Mouse (Mus musculus) cortical plate, adult 2 months (tissue): ENCODE data around the gene Zfp292. TPM values are rescaled to one million over a fixed set of nuclear protein-coding genes. Genes with fewer than 3 reads are reported as not detected.
"Not testable (repeated sequence)": the region's sequence is repeated elsewhere in the genome, so short reads cannot be mapped to it uniquely, and the experiment has no call there.

Experiments
- H3K27ac ChIP-seq: fragments of 200-500 bp; 2 replicates; pipeline ENCODE4 v1.5.1; 2012; ENCODE audit warnings: low read length, control low read depth, inconsistent platforms; ENCODE audit not compliant: insufficient read depth
- H3K4me1 ChIP-seq: fragments of 200-500 bp; 2 replicates; pipeline ENCODE4 v1.6.1; 2011; ENCODE audit warnings: low read length; ENCODE audit not compliant: control insufficient read depth, insufficient read depth
- H3K4me3 ChIP-seq: fragments of 200-500 bp; 2 replicates; pipeline ENCODE4 v1.5.1; 2011; ENCODE audit warnings: mild to moderate bottlenecking, low read length, control low read depth; ENCODE audit not compliant: insufficient read depth
- CTCF ChIP-seq: fragments of 200-500 bp; IDR thresholded peaks from 2 replicates; pipeline ENCODE4 v1.5.1; 2011; ENCODE audit warnings: mild to moderate bottlenecking, control low read depth, low read length; ENCODE audit not compliant: insufficient read depth; ENCODE audit errors: extremely low read depth
- POLR2A ChIP-seq: fragments of 200-500 bp; IDR thresholded peaks from 2 replicates; pipeline ENCODE4 v1.6.1; 2011; ENCODE audit warnings: mild to moderate bottlenecking, low read length, control low read depth; ENCODE audit not compliant: insufficient read depth; ENCODE audit errors: extremely low read depth
- polyA plus RNA-seq: library from polyadenylated mRNA; depleted of rRNA; stranded (reverse); fragments of >200 nt; gene quantifications from 2 replicates; pipeline ENCODE4 v1.2.3, GENCODE M21; 2012; rRNA removed

Gene Zfp292
- polyA plus RNA-seq = 7.3 and 8.0 TPM in 2 replicates

DNA sequence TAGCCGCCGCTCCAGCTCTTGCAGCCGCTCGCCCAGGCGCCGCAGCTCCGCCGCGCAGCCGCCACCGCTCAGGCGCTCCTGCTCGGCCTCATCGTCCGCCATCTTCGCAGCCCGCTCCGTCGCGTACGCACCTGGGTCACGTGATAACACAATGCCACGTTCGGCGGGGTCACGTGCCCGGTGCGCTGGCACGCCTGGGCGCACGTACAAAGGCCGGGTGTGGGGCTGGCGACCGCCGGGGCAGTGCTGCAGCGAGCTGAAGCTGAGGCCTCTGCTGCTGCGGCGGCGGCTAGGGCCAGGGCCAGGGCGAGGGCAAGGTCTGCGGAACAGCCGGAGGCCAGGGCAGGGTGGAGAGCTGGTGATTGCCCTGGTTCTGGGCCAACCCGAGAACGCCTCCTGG is at the start of gene Zfp292:
Gene Zfp292 (minus strand): TSS at position 143 of the 400 bp plus-strand sequence.
- Histone ChIP-seq H3K4me1 (peaks cover 2% of the 10 kb centered on the region; the same call in 1 of the 2 replicates), H3K27ac (peak within 1 kb of the TSS; percentile 99), H3K4me3 (peak within 1 kb of the TSS; percentile 77)
- TF ChIP-seq CTCF (no peak), POLR2A (peak; percentile 80; the same call in 1 of the 2 replicates)

DNA sequence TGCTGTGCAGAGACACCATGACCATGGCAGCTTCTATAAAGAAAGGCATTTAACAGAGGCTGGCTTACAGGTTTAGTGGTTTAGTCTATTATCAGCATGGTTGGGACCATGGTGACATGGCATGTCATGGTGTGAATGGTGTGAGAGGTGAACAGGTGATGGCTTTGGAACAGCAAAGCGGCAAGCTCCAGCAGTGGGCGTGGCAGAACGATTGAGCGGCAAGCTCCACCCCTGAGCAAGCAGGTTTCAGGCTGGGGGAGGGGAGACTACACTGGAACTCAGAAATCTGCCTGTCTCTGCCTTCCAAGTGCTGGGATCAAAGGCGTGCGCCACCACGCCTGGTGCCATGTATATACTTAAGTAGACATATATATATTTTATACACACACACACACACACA is 45.6 kb upstream of the Zfp292 start:
- not testable (repeated sequence) for H3K4me1 ChIP-seq, H3K4me3 ChIP-seq, H3K27ac ChIP-seq

DNA sequence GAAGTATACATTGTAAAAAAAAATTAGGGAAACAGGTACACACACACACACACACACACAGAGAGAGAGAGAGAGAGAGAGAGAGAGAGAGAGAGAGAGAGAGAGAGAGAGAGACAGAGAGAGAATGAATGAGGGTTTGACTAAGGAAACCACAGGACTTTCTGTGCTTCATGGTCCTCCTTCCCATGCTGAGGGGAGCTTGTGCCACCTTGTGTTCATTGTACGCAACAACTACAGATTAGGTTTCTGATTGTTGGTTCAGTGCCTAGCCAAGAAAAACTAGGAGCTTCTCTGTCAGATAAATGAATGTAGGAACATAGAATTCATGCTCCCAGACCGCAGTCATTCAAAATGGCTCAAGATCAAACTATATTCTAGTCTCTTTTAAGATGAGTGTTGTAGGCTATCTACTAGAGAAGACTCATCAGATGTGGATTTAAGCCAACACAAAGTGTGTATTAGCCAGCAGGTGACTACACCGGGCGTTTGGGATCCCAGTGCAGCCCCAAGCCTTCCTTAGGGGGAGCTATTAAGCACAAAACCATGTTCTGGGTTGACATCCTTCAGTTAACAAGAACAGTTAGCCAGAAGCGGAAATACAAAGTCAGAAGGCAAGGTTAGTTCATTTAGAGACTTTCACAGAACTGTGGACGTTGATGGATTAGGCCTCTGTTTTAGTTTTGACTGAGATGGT is 39.6 kb upstream of the Zfp292 start:
- peak; percentile 95 for TF ChIP-seq CTCF
- no peak for TF ChIP-seq POLR2A
- Histone ChIP-seq H3K27ac (no peak overlapping the region), H3K4me1 (no peaks in the 10 kb centered on the region), H3K4me3 (no peak overlapping the region)

DNA sequence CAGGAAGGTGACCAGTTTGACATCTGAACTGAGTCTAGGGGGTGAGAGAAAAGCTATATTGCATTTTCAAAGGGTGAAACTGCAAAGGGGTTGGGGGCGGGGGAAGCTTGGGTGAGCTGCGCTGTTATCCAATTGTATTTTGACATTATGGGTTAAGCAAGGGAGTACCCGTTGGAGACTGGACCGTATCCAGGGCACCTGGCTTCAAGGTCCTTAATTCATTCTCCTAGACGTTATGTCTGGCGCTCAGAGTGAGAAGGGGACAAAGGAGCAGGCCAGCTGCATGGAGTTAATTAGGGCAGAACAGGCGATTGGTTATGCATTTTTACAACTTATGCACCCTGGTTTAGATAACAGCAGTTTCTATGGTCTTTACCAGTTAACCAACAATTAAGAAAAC is 34.6 kb upstream of the Zfp292 start:
- Histone ChIP-seq H3K4me3 (no peak overlapping the region), H3K4me1 (no peaks in the 10 kb centered on the region), H3K27ac (no peak overlapping the region)
- no peak for TF ChIP-seq POLR2A
- TF ChIP-seq CTCF = no peak

DNA sequence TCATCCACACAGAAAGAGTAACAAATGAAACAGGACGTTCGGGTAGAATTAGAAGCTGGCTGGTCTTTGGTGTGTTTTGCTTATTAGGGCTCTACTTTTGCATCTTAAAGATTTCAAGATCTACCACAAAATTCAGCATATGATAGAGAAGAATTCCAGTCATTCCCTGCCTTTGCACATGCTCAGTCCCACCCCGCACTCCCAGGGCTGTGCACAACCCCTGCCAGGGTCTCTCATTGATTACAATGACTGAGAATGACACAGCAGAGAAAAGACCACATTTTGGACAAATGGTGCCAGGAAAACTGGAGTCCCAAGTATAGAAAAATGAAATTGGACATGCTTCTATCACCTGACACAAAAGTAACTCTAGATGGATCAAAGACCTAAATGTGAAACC is 29.4 kb upstream of the Zfp292 start:
- no peak overlapping the region for H3K4me3 ChIP-seq
- TF ChIP-seq POLR2A (no peak), CTCF (no peak)
- H3K27ac ChIP-seq = no peak overlapping the region
- H3K4me1 ChIP-seq = no peaks in the 10 kb centered on the region

DNA sequence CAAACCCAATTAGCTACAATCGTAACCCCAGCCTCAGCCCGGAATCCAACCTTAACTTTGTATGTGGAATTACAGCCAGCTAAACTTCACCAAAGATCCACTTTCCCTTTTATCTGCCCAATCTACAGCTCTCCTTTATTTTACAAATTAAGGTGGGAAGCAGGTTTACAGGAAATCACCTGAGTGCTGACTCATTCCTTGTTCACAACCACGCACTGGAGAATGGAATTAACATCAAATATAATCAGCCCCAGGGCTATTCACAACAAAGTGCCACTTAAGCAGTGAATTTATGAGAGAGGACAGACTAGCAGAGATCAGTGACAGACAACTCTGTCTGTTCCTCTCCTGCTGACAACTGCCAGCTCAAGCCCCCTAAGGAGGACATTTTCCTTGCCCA is 28.6 kb upstream of the Zfp292 start:
- Histone ChIP-seq H3K4me3 (no peak overlapping the region), H3K4me1 (no peaks in the 10 kb centered on the region), H3K27ac (no peak overlapping the region)
- TF ChIP-seq CTCF = no peak
- no peak for TF ChIP-seq POLR2A

DNA sequence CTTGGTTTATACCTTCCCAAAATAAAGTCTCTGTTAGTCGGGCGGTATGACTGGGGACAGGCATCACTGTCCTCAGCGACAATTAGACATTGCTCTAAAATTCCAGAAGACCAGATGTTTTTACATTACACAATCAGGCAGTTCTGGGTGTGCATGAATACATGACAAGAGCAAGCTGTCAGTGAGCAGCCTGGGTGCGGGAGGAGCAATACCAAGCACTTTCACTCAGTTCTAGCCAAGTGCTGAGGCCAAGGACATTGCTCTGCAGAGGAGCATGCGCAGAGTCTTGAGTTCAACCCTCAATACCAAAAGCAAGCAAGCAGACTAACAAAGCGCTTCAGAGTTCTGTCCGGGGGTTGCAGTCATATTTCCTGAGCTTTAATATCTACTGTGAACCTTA is 25.4 kb upstream of the Zfp292 start:
- H3K27ac ChIP-seq = no peak overlapping the region
- no peak for TF ChIP-seq POLR2A
- no peak for TF ChIP-seq CTCF

DNA sequence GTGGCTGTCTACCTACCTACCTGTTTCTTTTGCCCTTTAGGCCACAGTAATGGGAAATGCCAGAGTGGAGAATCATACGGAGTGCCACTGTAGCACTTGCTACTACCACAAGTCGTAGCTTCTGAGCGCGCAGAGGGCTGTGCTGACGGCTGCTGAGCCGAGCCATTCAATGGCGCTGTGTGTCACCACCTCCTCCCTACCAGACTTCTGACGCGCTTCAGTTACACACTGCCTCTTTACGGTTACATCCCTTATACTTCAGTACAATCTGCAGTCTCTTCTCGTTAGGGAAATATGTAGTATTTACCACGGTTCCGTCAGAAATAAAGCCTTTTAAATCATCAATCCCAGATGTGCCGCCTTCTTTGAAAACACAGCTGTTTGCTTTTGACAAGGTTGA is 24.3 kb upstream of the Zfp292 start:
- no peak overlapping the region for H3K4me3 ChIP-seq
- H3K4me1 ChIP-seq = no peaks in the 10 kb centered on the region
- no peak for TF ChIP-seq POLR2A
- no peak for TF ChIP-seq CTCF
- no peak overlapping the region for H3K27ac ChIP-seq

More for the DNA sequence above, 25.4 kb upstream of the Zfp292 start:
- no peak overlapping the region for H3K4me3 ChIP-seq
- no peaks in the 10 kb centered on the region for H3K4me1 ChIP-seq

DNA sequence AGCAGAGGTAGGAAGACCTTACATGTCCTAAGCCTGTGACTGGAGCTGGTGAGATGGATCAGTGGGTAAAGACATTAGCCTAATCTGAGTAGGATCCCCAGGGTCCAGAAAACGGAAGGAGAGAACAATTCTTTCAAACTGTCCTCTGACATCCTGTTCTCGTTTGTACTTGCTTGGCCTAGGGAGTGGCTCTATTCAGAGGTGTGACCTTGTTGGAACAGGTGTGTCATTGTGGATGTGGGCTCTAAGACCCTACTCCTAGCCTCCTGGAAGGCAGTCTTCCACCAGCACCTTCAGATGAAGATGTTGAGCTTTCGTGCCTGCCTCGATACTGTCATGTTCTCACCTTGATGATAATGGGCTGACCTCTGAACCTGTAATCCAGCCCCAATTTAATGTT is 23.4 kb upstream of the Zfp292 start:
- Histone ChIP-seq H3K4me1 (no peaks in the 10 kb centered on the region), H3K27ac (no peak overlapping the region), H3K4me3 (no peak overlapping the region)
- no peak for TF ChIP-seq CTCF
- TF ChIP-seq POLR2A = no peak

DNA sequence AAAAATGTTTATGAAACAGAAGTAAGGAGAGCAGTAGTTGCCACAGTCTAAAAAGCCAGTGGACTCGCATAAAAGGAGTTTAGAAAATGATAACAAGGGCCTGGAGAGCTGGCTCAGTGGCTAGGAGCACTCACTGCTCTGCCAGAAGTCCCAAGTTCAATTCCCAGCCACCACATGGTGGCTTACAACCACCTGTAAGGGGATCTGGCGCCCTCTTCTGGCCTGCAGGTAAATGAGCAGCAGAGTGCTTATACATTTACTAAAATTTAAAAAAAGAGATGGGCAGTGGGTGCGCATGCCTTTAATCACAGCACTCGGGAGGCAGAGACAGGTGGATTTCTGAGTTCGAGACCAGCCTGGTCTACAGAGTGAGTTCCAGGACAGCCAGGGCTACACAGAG is 22.6 kb upstream of the Zfp292 start:
- H3K4me3 ChIP-seq = no peak overlapping the region
- no peaks in the 10 kb centered on the region for H3K4me1 ChIP-seq
- no peak overlapping the region for H3K27ac ChIP-seq
- TF ChIP-seq CTCF = no peak

DNA sequence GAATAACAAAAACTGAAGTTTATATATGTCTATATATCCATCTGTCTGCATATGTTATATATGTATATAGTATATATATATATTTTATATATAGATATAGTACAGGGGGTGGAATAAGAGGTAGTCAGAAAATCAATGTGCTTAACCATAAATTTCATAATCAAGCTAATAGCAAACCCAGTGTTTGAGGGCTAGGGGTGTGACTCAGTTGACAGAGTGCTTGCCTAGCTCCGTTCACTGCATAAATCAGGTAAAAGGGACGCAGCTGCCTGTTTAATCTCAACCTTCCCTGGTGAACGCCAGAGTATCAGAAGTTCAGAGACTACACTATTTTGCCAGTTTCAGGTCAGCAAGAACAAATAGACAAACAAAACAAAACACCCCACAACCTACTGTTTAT is 18.8 kb upstream of the Zfp292 start:
- H3K4me1 ChIP-seq, H3K4me3 ChIP-seq, H3K27ac ChIP-seq: not testable (repeated sequence)
